Mouse (Mus musculus) bone marrow macrophage, adult 2 months (primary cell): Measurements from ENCODE around the gene Spag5. TPM values are rescaled to one million over a fixed set of nuclear protein-coding genes. Genes with fewer than 3 reads are reported as not detected.
"Not testable (repeated sequence)": the region's sequence is repeated elsewhere in the genome, so short reads cannot be mapped to it uniquely, and the experiment has no call there.

ENCODE experiments used
- H3K27ac ChIP-seq: 2 replicates; pipeline ENCODE4 v1.5.1; 2012; ENCODE audit warnings: low read depth, low read length; ENCODE audit not compliant: insufficient read depth
- H3K4me1 ChIP-seq: 2 replicates; pipeline ENCODE4 v1.6.1; 2012; ENCODE audit warnings: low read length; ENCODE audit not compliant: control insufficient read depth, insufficient read depth
- H3K4me3 ChIP-seq: 2 replicates; pipeline ENCODE4 v1.5.1; 2012; ENCODE audit warnings: mild to moderate bottlenecking, low read length, moderate library complexity; ENCODE audit not compliant: insufficient read depth
- CTCF ChIP-seq: IDR thresholded peaks from 2 replicates; pipeline ENCODE4 v1.5.1; 2012; ENCODE audit warnings: low read depth, mild to moderate bottlenecking, low read length, moderate library complexity
- POLR2A ChIP-seq: IDR thresholded peaks from 2 replicates; pipeline ENCODE4 v1.6.1; 2012; ENCODE audit warnings: mild to moderate bottlenecking, low read depth, low read length, borderline replicate concordance
- polyA plus RNA-seq: library from polyadenylated mRNA; stranded (reverse); fragments of >200 nt; gene quantifications from 2 replicates; pipeline ENCODE4 v1.2.4, GENCODE M21; 2012; ENCODE audit not compliant: missing spikeins, insufficient read depth, insufficient read length

Gene Spag5
- 19.3 and 28.1 TPM in 2 replicates for polyA plus RNA-seq

DNA sequence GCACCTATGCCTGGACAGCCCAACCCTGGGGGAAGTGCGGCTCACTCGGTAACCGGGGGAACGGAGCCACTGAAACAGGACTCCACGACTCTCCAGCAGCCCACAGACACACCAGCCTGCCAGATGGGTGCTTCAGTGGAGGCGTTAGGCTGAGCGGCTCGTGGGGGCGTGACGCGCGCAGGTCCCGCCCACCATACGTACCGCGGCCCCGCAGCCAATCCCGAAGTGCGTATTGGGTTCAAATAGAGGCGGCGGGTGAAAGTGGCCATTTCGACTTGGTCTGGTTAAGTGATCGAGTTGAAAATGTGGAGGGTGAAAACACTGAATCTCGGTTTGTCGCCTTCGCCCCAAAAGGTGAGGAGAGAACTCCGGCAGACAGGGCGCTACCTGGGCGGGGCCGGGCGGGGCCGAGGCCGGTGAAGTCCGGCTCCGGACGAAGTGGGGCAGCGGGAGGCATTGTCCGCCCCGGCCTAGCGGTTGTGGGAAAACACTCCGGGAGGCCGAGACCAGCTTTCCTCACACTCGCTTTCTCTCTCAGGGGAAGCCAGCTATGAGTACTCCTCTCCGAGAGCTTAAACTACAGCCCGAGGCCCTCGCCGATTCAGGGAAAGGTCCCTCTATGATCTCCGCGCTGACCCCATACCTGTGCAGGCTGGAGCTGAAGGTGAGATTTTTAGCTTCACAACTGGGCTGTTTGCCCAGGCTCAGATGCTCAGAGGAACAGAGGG, at the start of gene Spag5:
Spag5 (plus strand) TSS at position 173 of the 728 bp plus-strand sequence.
- Histone ChIP-seq H3K4me1 (peaks cover 18% of the 10 kb centered on the region), H3K4me3 (peak within 1 kb of the TSS; percentile 91), H3K27ac (peak within 1 kb of the TSS; percentile 15; the same call in 1 of the 2 replicates)
- TF ChIP-seq CTCF, result 0 out of 2 replicates have a peak, but pooled peaks have one; percentile 7
- TF ChIP-seq POLR2A, result no peak

DNA sequence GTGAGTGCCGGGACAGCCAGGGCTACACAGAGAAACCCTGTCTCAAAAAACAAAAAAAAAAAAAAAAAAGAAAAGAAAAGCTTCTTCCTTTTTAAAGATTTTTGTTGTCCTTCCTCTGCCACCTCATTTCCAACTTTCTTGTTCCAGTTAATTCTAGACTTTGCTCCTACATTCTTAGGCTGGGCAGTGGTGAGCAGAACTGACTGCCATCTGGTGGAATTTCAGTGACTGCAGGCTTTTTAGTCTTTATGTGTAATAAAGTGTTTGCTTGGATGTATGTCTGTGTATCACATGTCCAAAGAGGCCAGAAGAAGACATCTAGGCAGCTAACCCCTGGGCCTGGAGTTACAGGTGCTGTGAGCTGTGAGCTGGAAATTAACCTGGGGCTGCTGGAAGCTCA, 44.7 kb upstream of the Spag5 start:
- H3K4me1 ChIP-seq, result peaks cover 6% of the 10 kb centered on the region
- TF ChIP-seq CTCF (no peak), POLR2A (no peak)
- H3K4me3 ChIP-seq, result no peak overlapping the region
- no peak overlapping the region for H3K27ac ChIP-seq

DNA sequence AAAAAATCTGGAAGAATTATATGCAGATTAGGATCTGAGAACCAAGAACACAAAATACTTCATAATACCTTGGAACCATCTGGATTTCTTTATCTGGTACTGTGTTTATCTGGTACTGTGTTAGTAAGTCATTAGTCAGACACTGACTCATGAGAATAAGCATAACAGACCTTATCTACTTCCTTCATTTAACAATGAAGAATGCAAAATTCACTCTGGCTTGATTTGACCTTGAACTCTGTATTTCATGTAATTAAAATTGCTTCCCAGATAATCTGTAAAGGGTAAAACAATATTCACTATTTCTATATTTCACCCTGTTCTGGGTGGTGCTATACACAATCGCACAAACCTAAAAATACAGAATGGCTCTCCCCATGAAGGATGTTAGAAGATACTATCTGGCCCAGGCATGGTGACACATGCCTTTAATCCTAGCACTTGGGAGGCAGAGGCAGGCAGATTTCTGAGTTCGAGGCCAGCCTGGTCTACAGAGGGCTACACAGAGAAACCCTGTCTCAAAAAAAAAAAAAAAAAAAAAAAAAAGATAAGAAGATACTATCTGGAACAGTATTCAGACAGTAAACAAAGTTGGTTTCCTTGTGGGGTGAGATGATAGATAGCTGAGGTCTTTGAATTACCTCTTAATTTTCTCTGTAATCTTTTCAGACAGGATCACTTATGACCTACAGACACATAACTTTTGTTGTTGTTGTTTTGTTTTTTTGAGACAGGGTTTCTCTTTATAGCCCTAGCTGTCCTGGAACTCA, 40.7 kb upstream of the Spag5 start:
- TF ChIP-seq POLR2A (no peak), CTCF (no peak)
- Histone ChIP-seq H3K4me1 (peaks cover 26% of the 10 kb centered on the region), H3K27ac (peak overlapping the region; percentile 27; the same call in 1 of the 2 replicates), H3K4me3 (peak overlapping the region; percentile 48)

DNA sequence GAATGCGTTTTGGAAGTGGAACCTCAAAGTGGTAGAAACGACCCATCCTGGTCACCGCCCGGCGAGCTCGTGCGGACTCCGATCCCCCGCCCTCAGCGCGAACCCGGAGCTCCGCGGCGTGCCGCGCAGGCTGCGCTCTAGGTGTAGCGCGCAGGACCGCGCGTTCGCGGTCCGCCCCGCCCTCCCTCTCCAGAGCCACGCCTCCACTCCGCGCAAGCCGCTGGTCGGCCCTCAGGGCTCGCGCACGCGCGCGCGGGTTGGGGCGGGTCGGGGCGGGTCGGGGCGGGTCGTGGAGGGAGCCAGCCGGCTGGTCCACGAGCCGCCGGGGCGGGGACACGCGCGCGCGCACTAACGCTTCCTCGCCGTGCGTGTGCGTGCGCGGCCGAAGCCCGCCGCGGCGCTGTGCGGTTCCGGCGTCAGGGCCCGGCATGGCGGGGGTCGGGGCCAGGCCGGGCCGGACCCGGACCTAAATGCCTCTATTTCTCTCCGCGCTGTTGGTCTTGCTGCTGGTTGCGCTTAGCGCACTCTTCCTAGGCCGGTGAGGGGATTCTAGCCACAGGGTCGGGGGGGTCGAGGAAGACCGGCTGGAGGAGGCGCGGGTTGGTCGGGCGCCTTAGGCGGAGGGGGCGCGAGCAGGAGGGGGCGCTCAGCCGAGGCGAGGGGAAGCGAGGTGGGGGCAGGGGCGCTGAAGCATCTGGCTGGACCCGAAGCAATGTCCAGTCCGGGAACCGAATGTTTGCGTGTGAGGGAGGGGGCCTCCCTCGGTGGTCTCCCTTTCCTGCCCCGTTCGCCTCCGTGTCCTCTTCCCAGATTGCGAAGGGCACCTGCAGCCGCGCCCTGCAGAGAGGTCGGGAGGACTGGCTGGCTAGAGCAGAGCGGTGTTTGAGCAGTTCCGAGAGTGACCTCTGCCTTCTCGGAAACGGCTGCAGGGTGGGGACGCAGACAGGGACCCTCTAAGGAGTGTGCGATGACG, 39.7 kb upstream of the Spag5 start, which contains the start of gene 2610507B11Rik:
2610507B11Rik (plus strand) TSS at position 373 of the 973 bp plus-strand sequence.
- TF ChIP-seq CTCF (no peak), POLR2A (no peak)
- H3K27ac ChIP-seq, result peak within 1 kb of the TSS; percentile 100
- peak within 1 kb of the TSS; percentile 100 for H3K4me3 ChIP-seq
- H3K4me1 ChIP-seq, result peaks cover 33% of the 10 kb centered on the region

DNA sequence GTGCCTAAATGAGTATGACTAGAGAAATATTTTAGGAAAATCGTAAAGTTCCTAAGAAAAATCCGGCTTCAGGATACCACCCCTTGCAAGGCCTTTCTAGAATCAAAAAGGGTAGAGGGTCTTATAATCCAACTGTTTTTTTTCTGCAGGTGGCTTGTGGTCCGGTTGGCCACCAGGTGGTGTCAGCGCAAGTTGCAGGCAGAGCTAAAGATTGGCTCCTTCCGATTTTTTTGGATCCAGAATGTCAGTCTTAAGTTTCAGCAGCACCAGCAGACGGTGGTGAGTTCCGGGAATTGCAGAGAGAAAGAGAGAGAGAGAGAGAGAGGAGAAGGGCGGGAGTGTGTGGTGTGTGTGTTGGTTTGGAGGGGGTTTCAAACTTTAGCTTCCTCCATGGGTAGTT, 38.8 kb upstream of the Spag5 start:
- Histone ChIP-seq H3K4me3 (peak overlapping the region; percentile 100), H3K4me1 (peaks cover 40% of the 10 kb centered on the region), H3K27ac (peak overlapping the region; percentile 100)
- TF ChIP-seq CTCF, result peak; percentile 86
- TF ChIP-seq POLR2A, result no peak

DNA sequence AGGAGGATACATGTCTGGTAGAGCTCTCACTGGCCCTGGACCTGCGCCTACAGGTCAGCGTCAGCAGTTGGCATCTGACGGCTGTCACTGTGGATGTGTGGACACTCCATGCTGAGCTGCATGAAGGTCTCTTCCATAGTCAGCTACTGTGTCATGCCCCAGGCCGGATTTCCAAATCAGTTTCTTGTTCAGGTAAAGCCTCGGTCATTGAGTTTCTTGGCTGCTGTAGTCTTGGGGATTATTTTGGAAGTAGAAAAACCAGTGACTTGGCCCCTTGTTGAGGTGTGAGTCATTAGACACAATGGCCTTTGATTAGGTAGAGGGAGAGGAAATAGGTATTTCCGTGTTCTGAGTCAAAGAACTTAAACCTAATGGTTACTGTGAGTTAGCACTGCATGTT, 35.8 kb upstream of the Spag5 start:
- peaks cover 50% of the 10 kb centered on the region for H3K4me1 ChIP-seq
- H3K4me3 ChIP-seq, result no peak overlapping the region
- no peak for TF ChIP-seq POLR2A
- TF ChIP-seq CTCF, result no peak
- H3K27ac ChIP-seq, result no peak overlapping the region

DNA sequence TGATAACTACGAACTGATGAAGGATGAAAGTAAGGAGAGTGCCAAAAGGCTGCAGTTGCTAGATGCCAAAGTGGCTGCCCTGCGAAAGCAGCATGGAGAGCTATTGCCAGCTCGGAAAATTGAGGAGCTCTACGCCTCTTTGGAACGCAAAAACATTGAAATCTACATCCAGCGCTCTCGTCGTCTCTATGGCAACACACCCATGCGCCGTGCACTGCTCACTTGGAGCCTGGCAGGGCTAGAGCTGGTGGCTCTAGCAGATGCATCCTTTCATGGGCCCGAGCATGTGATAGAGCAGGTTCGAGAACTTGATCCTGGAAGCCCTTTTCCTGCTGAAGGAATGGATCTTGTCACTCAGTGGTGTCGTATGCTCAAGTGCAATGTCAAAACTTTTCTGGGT, 29.3 kb upstream of the Spag5 start:
- Histone ChIP-seq H3K4me3 (no peak overlapping the region), H3K4me1 (peaks cover 22% of the 10 kb centered on the region), H3K27ac (no peak overlapping the region)
- TF ChIP-seq CTCF, result no peak
- no peak for TF ChIP-seq POLR2A

DNA sequence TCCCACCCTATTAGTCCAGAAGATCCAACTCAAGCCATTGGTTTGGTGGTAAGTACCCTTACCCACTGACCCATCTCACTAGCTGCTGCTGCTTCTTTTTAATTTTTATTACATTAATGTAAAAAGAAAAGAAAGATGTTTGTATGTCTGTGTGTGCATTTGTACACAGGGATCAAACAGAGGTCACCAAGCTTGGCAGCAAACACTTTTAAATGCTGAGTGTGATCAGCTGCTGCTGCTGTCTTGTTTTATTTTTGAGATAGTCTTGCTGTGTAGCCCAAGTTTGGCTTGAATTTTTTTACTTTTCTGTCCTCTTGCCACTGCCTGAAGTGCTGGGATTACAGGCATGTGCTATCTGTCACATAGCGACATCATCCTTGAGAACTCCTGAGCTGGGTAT, 25.7 kb upstream of the Spag5 start:
- TF ChIP-seq CTCF (no peak), POLR2A (no peak)
- H3K4me1 ChIP-seq, result peaks cover 17% of the 10 kb centered on the region
- H3K27ac ChIP-seq, result no peak overlapping the region
- H3K4me3 ChIP-seq, result no peak overlapping the region

DNA sequence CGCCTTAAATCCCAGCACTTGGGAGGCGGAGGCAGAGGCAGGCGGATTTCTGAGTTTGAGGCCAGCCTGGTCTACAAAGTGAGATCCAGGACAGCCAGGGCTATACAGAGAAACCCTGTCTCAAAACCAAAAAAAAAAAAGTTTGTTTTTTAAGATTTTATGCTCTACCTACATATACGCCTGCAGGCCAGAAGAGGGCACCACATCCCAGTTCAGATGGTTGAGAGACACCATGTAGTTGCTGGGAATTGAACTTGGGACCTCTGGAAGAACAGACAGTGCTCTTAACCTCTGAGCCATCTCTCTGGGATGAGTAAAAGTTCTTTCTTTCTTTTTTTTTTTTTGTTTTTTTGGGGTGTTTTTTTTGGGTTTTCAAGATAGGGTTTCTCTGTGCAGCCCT, 25.2 kb upstream of the Spag5 start:
- H3K27ac ChIP-seq, H3K4me3 ChIP-seq: not testable (repeated sequence)
- peaks cover 17% of the 10 kb centered on the region for H3K4me1 ChIP-seq
